Comparison of ENCODE assay signal across 20 mouse cellular contexts in the genomic region with DNA sequence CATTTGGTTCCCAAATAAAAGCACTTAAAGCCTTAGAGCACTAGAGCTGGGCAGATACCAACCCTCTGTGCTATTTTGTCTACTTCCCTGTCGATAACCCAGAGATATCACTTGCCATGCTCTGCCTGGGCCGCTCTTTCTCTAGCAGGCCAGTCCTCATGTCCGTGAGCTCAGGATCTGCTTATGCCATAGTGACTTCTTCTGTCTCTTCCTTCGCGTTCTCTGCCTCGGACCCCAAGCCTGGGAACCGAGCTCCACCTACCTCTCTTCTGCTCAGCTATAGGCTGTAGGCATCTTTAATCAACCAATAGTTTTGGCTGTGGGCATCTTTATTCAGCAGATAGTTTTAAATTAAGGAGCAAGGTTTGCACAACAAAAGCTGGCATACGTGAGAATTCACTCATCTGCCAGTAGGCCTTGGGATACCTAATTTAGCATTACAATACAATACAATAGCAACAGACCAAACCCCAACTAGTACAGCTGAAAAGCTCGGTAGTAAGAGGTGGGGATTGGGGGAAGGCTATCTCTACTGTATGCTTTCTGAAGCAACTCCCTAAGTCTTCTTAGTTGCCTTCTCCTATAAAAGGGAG.
"Had no signal": no experiment of that assay in that cellular context is flagged by ENCODE, and none has a peak within 500 bp of the region (broad histone marks: within the 10 kb centered on the region; RNA-seq: fewer than 3 reads in every experiment).

No protein-coding gene starts in this region.

- H3K27ac ChIP-seq: lung, embryonic 15.5 days; macrophage; midbrain, embryonic 13.5 days; midbrain, embryonic 15.5 days; neural tube, embryonic 13.5 days; neural tube, embryonic 15.5 days had no signal

- H3K4me1 ChIP-seq: lung, embryonic 15.5 days; midbrain, embryonic 13.5 days; midbrain, embryonic 15.5 days; neural tube, embryonic 13.5 days; neural tube, embryonic 15.5 days had no signal

- H3K4me3 ChIP-seq: lung, embryonic 15.5 days; megakaryocyte, embryonic 14.5 days; midbrain, embryonic 13.5 days; midbrain, embryonic 15.5 days; myocyte; neural tube, embryonic 13.5 days; neural tube, embryonic 15.5 days had no signal

- H3K9me3 ChIP-seq: lung, embryonic 15.5 days; midbrain, embryonic 13.5 days; midbrain, embryonic 15.5 days; neural tube, embryonic 13.5 days; neural tube, embryonic 15.5 days had no signal

- H3K36me3 ChIP-seq: lung, embryonic 15.5 days; midbrain, embryonic 13.5 days; midbrain, embryonic 15.5 days; neural tube, embryonic 13.5 days; neural tube, embryonic 15.5 days had no signal

- H3K27me3 ChIP-seq: lung, embryonic 15.5 days; midbrain, embryonic 13.5 days; midbrain, embryonic 15.5 days; neural tube, embryonic 13.5 days; neural tube, embryonic 15.5 days had no signal

- DNase-seq: liver, postnatal 0 days; lung, adult 2 months; lung, postnatal 14 days; lung, postnatal 36 days; retina, postnatal 1 day; right cerebral cortex, adult 18-20 months; right cerebral cortex, postnatal 25 days; right cerebral cortex, postnatal 4 days; spleen, adult 18-20 months; thymus, adult 18-20 months; thymus, postnatal 14 days; thymus, postnatal 4 days had no signal
